Mouse (Mus musculus) midbrain, embryonic 11.5 days (tissue): Measurements from ENCODE around the gene Nrd1. TPM values are rescaled to one million over a fixed set of nuclear protein-coding genes. Genes with fewer than 3 reads are reported as not detected.

Experiments used
- ATAC-seq: fragments of 200-750 bp; cut with Nextera tagmentation; 2 replicates; pipeline ENCODE4 v1.8.0; 2017; ENCODE audit warnings: moderate TSS enrichment, moderate library complexity; ENCODE audit not compliant: low FRiP score
- DNase-seq: peaks from one replicate; pipeline ENCODE4 v3.0.0; 2015; ENCODE audit warnings: low spot score; ENCODE audit errors: missing footprints
- H3K27ac ChIP-seq: fragments of 300-500 bp; sonication (generic); 2 replicates; pipeline ENCODE4 v1.5.1; 2014; ENCODE audit warnings: low read depth, low read length
- H3K27me3 ChIP-seq: fragments of 300-500 bp; sonication (generic); 2 replicates; pipeline ENCODE4 v1.6.1; 2014; ENCODE audit warnings: mild to moderate bottlenecking, low read length, moderate library complexity, mixed read lengths; ENCODE audit not compliant: control insufficient read depth, insufficient read depth
- H3K36me3 ChIP-seq: fragments of 300-500 bp; sonication (generic); 2 replicates; pipeline ENCODE4 v1.6.1; 2014; ENCODE audit warnings: mild to moderate bottlenecking, low read length, moderate library complexity, mixed read lengths; ENCODE audit not compliant: control insufficient read depth, insufficient read depth
- H3K4me1 ChIP-seq: fragments of 300-500 bp; sonication (generic); 2 replicates; pipeline ENCODE4 v1.6.1; 2014; ENCODE audit warnings: low read length; ENCODE audit not compliant: control insufficient read depth, insufficient read depth
- H3K4me2 ChIP-seq: fragments of 300-500 bp; sonication (generic); 2 replicates; pipeline ENCODE4 v1.6.1; 2014; ENCODE audit warnings: mild to moderate bottlenecking, moderate library complexity
- H3K4me3 ChIP-seq: fragments of 300-500 bp; sonication (generic); 2 replicates; pipeline ENCODE4 v1.5.1; 2014; ENCODE audit warnings: low read depth, low read length
- H3K9ac ChIP-seq: fragments of 300-500 bp; sonication (generic); 2 replicates; pipeline ENCODE4 v1.6.1; 2014; ENCODE audit warnings: low read length
- H3K9me3 ChIP-seq: fragments of 300-500 bp; sonication (generic); 2 replicates; pipeline ENCODE4 v1.6.1; 2016; ENCODE audit warnings: low read length; ENCODE audit not compliant: control insufficient read depth
- WGBS: fragments of 180-500 bp; shearing (Covaris S2); extraction: QIAGEN DNeasy Blood & Tissue Kit; methylation state at CpG from one replicate; pipeline ENCODE4 v1.1.7; 2014; 5-methylcytosine and 5-hydroxymethylcytosine counted together
- polyA plus RNA-seq: library from polyadenylated mRNA; unstranded; fragments of >200 nt; fragmentation: Nextera tagmentation; extraction: Ambion mirVana; gene quantifications from 2 replicates; pipeline ENCODE4 v1.2.1, GENCODE M21; 2014

Gene Nrd1
- polyA plus RNA-seq, 1 experiment from 2014 or later = 65.6 TPM

- DNase-seq (no peak), ATAC-seq (no peak)
- H3K27me3 ChIP-seq = no peaks in the 10 kb centered on the region
- no peaks in the 10 kb centered on the region for H3K36me3 ChIP-seq
- no peak overlapping the region for H3K4me3 ChIP-seq
- no peaks in the 10 kb centered on the region for H3K9me3 ChIP-seq
- no peak overlapping the region for H3K4me2 ChIP-seq
- no peak overlapping the region for H3K9ac ChIP-seq
- H3K27ac ChIP-seq = no peak overlapping the region
- no peaks in the 10 kb centered on the region for H3K4me1 ChIP-seq
- WGBS = 87% methylated on average over 1 of the region's 1 CpGs
Measured at GRCm38 (mm10) chr4:108986833-108987472, 13.5 kb upstream of the Nrd1 start.

GRCm38 (mm10) chr4:108987473-108987842 lies 13.0 kb upstream of the Nrd1 start:
- DNase-seq = no peak
- H3K9me3 ChIP-seq = no peaks in the 10 kb centered on the region
- no peak overlapping the region for H3K27ac ChIP-seq
- no peak overlapping the region for H3K4me3 ChIP-seq
- no peak overlapping the region for H3K4me2 ChIP-seq
- no peaks in the 10 kb centered on the region for H3K36me3 ChIP-seq
- no peaks in the 10 kb centered on the region for H3K4me1 ChIP-seq
- no peak overlapping the region for H3K9ac ChIP-seq
- no peaks in the 10 kb centered on the region for H3K27me3 ChIP-seq
- no peak for ATAC-seq
- 87% methylated on average over 4 of the region's 4 CpGs for WGBS

- Histone ChIP-seq H3K9ac (no peak overlapping the region), H3K4me1 (no peaks in the 10 kb centered on the region), H3K4me3 (no peak overlapping the region), H3K36me3 (no peaks in the 10 kb centered on the region), H3K27ac (no peak overlapping the region), H3K27me3 (no peaks in the 10 kb centered on the region), H3K9me3 (no peaks in the 10 kb centered on the region), H3K4me2 (no peak overlapping the region)
- 72% methylated on average over 2 of the region's 2 CpGs for WGBS
- no peak for ATAC-seq
- no peak for DNase-seq
Measured at GRCm38 (mm10) chr4:108989430-108989829, 11.0 kb upstream of the Nrd1 start.

DNA sequence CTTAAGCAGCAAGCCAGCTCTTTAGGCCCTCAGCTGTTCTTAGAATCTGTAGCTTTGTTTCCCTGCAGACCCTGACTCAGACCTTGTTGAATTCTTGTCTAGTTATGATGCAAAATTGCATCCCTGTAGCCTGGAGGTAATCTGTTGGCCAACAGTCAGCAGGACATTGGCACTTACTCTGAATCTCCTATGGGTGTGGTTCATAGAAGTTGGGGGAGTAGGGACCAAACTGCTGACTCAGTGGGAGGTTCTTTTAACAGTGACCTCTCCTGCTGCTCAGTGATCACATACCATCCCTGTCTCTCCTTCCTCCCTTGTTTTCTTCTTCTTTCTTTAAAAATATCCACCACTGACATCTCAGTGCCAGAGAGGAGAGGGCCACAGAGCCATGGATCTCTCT lies 10.4 kb upstream of the Nrd1 start:
- DNase-seq (no peak), ATAC-seq (no peak)
- H3K4me2 ChIP-seq = no peak overlapping the region
- no peak overlapping the region for H3K27ac ChIP-seq
- no peaks in the 10 kb centered on the region for H3K36me3 ChIP-seq
- no peaks in the 10 kb centered on the region for H3K4me1 ChIP-seq
- H3K9me3 ChIP-seq = no peaks in the 10 kb centered on the region
- H3K27me3 ChIP-seq = no peaks in the 10 kb centered on the region
- H3K4me3 ChIP-seq = no peak overlapping the region
- no peak overlapping the region for H3K9ac ChIP-seq

DNA sequence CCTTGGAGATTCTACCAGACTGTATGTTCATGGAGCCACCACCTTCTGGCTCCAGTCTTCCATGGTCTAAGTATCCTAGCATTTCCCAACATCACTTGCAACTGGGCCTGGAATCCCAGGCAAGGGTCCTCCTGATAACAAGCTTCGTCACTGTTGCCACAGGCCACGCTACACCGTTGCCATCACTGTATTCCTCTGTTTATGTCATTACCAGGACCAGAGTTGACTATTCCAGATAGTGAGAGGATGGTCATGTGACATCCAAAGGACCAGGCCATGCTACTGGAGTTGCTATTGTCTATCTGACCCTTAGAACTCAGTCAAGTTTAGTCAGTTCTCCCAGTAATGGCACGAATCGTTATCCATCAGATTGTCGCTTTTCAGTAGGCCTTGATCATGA lies 9.9 kb upstream of the Nrd1 start:
- H3K9me3 ChIP-seq = no peaks in the 10 kb centered on the region
- DNase-seq = no peak
- H3K4me1 ChIP-seq = no peaks in the 10 kb centered on the region
- no peaks in the 10 kb centered on the region for H3K36me3 ChIP-seq
- WGBS = 88% methylated on average over 6 of the region's 6 CpGs
- H3K27me3 ChIP-seq = no peaks in the 10 kb centered on the region
- H3K9ac ChIP-seq = no peak overlapping the region
- no peak overlapping the region for H3K4me2 ChIP-seq
- no peak overlapping the region for H3K4me3 ChIP-seq
- ATAC-seq = no peak
- H3K27ac ChIP-seq = no peak overlapping the region

DNA sequence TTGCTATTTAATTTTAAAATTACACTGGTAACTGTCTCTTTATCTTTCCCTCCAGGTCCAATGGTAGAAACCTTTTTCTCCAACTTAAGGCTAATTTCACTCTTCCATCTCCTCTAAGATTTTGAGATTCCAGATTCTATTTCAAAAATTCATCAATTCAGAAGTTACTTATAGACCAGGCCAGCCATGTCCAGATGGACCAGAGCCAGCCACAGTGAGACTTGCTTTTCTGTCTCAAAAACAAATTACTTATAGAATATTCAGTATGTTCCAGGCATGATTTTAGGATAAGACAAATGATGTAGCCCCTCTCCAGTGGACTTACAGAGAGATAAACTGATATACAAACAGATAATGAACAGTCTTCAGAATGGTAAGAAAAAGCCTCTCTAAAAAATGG lies 8.6 kb upstream of the Nrd1 start:
- Histone ChIP-seq H3K9ac (no peak overlapping the region), H3K9me3 (no peaks in the 10 kb centered on the region), H3K4me1 (no peaks in the 10 kb centered on the region), H3K27ac (no peak overlapping the region), H3K27me3 (no peaks in the 10 kb centered on the region), H3K4me2 (no peak overlapping the region), H3K36me3 (no peaks in the 10 kb centered on the region), H3K4me3 (no peak overlapping the region)
- DNase-seq = no peak
- ATAC-seq = no peak

DNA sequence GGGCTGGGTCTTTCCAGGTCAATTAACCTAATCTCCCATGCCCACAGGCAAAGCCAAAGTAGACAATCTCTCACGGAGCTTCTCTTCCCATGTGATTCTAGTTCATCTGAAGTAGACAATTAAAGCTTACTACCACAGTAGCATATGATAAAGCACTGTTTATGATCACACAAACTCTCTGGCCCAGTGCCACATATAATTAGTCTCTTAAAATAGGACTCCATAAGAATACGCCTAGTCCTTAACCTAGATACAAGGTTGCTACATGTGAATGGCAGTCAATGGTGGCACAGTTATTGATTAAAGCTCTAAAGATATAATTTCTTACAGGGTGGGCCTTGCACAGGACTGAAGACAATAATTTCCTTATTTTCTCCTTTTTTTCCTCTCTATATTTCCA lies 7.5 kb upstream of the Nrd1 start:
- ATAC-seq (no peak), DNase-seq (no peak)
- Histone ChIP-seq H3K36me3 (no peaks in the 10 kb centered on the region), H3K4me1 (no peaks in the 10 kb centered on the region), H3K27me3 (no peaks in the 10 kb centered on the region), H3K4me3 (no peak overlapping the region), H3K9me3 (no peaks in the 10 kb centered on the region), H3K9ac (no peak overlapping the region), H3K4me2 (no peak overlapping the region), H3K27ac (no peak overlapping the region)
- 61% methylated on average over 2 of the region's 2 CpGs for WGBS

GRCm38 (mm10) chr4:109000961-109001360 lies 506 bp downstream of the Nrd1 start:
- peaks cover 15% of the 10 kb centered on the region for H3K4me1 ChIP-seq
- H3K27me3 ChIP-seq = no peaks in the 10 kb centered on the region
- WGBS = 0% methylated on average over 18 of the region's 18 CpGs
- no peaks in the 10 kb centered on the region for H3K36me3 ChIP-seq
- DNase-seq (no peak), ATAC-seq (no peak)
- peak overlapping the region; percentile 87 for H3K4me2 ChIP-seq
- peak overlapping the region; percentile 67 for H3K27ac ChIP-seq
- H3K4me3 ChIP-seq = peak overlapping the region; percentile 86
- no peaks in the 10 kb centered on the region for H3K9me3 ChIP-seq
- H3K9ac ChIP-seq = peak overlapping the region; percentile 81

GRCm38 (mm10) chr4:109008046-109008445 lies 7.6 kb downstream of the Nrd1 start:
- H3K36me3 ChIP-seq = no peaks in the 10 kb centered on the region
- ATAC-seq (no peak), DNase-seq (no peak)
- no peak overlapping the region for H3K4me3 ChIP-seq
- no peak overlapping the region for H3K4me2 ChIP-seq
- 88% methylated on average over 1 of the region's 1 CpGs for WGBS
- H3K27ac ChIP-seq = no peak overlapping the region
- H3K4me1 ChIP-seq = no peaks in the 10 kb centered on the region
- no peak overlapping the region for H3K9ac ChIP-seq
- no peaks in the 10 kb centered on the region for H3K9me3 ChIP-seq
- H3K27me3 ChIP-seq = no peaks in the 10 kb centered on the region

- H3K4me2 ChIP-seq = no peak overlapping the region
- no peaks in the 10 kb centered on the region for H3K27me3 ChIP-seq
- H3K36me3 ChIP-seq = 0 out of 2 replicates have a peak, but pooled peaks cover 3% of the 10 kb centered on the region
- 91% methylated on average over 4 of the region's 4 CpGs for WGBS
- no peak for ATAC-seq
- H3K4me3 ChIP-seq = no peak overlapping the region
- no peak overlapping the region for H3K27ac ChIP-seq
- no peaks in the 10 kb centered on the region for H3K9me3 ChIP-seq
- H3K4me1 ChIP-seq = no peaks in the 10 kb centered on the region
- H3K9ac ChIP-seq = no peak overlapping the region
- no peak for DNase-seq
Measured at GRCm38 (mm10) chr4:109014091-109014490, 13.6 kb downstream of the Nrd1 start.
